Mouse (Mus musculus) hindbrain, embryonic 12.5 days (tissue): Measurements from ENCODE around the gene Usp33. TPM values are rescaled to one million over a fixed set of nuclear protein-coding genes. Genes with fewer than 3 reads are reported as not detected.

Experiments used
- ATAC-seq: fragments of 200-750 bp; cut with Nextera tagmentation; 2 replicates; pipeline ENCODE4 v1.8.0; 2017; ENCODE audit warnings: moderate TSS enrichment; ENCODE audit not compliant: low FRiP score
- H3K27ac ChIP-seq: fragments of 300-500 bp; sonication (generic); 2 replicates; pipeline ENCODE4 v1.5.1; 2016; ENCODE audit warnings: mild to moderate bottlenecking
- H3K27me3 ChIP-seq: fragments of 300-500 bp; sonication (generic); 2 replicates; pipeline ENCODE4 v1.6.1; 2016; ENCODE audit warnings: mild to moderate bottlenecking
- H3K36me3 ChIP-seq: fragments of 300-500 bp; sonication (generic); 2 replicates; pipeline ENCODE4 v1.6.1; 2016; ENCODE audit warnings: mild to moderate bottlenecking
- H3K4me1 ChIP-seq: fragments of 300-500 bp; sonication (generic); 2 replicates; pipeline ENCODE4 v1.6.1; 2016
- H3K4me2 ChIP-seq: fragments of 300-500 bp; sonication (generic); replicated peaks from 2 replicates; pipeline ENCODE4 v1.6.1; 2016; ENCODE audit warnings: mild to moderate bottlenecking
- H3K4me3 ChIP-seq: fragments of 300-500 bp; sonication (generic); 2 replicates; pipeline ENCODE4 v1.5.1; 2016; ENCODE audit warnings: mild to moderate bottlenecking
- H3K9ac ChIP-seq: fragments of 300-500 bp; sonication (generic); 2 replicates; pipeline ENCODE4 v1.6.1; 2016; ENCODE audit warnings: mild to moderate bottlenecking, moderate library complexity
- H3K9me3 ChIP-seq: fragments of 300-500 bp; sonication (generic); replicated peaks from 2 replicates; pipeline ENCODE4 v1.6.1; 2016; ENCODE audit warnings: mild to moderate bottlenecking
- WGBS: fragments of 180-500 bp; shearing (Covaris S2); methylation state at CpG from one replicate; pipeline ENCODE4 v1.1.7; 2016; 5-methylcytosine and 5-hydroxymethylcytosine counted together
- polyA plus RNA-seq: library from polyadenylated mRNA; unstranded; fragments of >200 nt; fragmentation: Nextera tagmentation; extraction: Ambion mirVana; gene quantifications from 2 replicates; pipeline ENCODE4 v1.2.1, GENCODE M21; 2016

Usp33 gene
- polyA plus RNA-seq, 1 experiment from 2014 or later: 78.7 TPM

- ATAC-seq: no peak
- Histone ChIP-seq H3K27ac (no peak overlapping the region), H3K4me1 (no peaks in the 10 kb centered on the region), H3K4me3 (no peak overlapping the region), H3K27me3 (no peaks in the 10 kb centered on the region), H3K9ac (no peak overlapping the region), H3K9me3 (no peaks in the 10 kb centered on the region), H3K4me2 (no peak overlapping the region), H3K36me3 (peaks cover 12% of the 10 kb centered on the region)
- WGBS: 95% methylated on average over 7 of the region's 7 CpGs
These were observed 86.4 kb downstream of the Usp33 start for GRCm38 (mm10) chr3:152432677-152433076.

GRCm38 (mm10) chr3:152435590-152435989 is 89.3 kb downstream of the Usp33 start:
- Histone ChIP-seq H3K27ac (no peak overlapping the region), H3K4me2 (no peak overlapping the region), H3K9ac (no peak overlapping the region), H3K9me3 (no peaks in the 10 kb centered on the region), H3K27me3 (no peaks in the 10 kb centered on the region), H3K36me3 (no peaks in the 10 kb centered on the region; the same call in 1 of the 2 replicates), H3K4me1 (no peaks in the 10 kb centered on the region), H3K4me3 (no peak overlapping the region)
- ATAC-seq: no peak

DNA sequence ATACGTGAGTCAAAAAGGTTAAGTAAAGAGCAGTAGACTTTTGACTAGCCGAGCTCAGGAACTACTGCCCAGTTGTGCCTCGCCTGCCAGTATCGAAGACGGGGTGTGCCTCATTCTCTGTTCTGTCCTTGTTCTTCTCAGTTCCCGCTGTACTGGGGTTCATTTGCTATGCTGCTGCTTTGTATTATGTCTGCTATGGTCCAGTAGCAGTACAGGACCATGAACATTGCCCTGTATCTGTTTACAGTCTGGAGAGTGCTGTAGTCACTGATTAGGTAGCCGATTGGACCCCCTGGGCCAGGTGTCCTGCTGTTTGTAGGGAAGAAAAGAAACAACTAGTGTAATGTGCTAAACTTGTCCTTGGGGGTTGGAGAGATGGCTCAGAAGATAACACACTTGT is 91.8 kb downstream of the Usp33 start:
- H3K4me2 ChIP-seq: no peak overlapping the region
- WGBS: 94% methylated on average over 7 of the region's 7 CpGs
- H3K9me3 ChIP-seq: no peaks in the 10 kb centered on the region
- H3K36me3 ChIP-seq: no peaks in the 10 kb centered on the region; the same call in 1 of the 2 replicates
- ATAC-seq: no peak
- H3K4me1 ChIP-seq: no peaks in the 10 kb centered on the region
- H3K27me3 ChIP-seq: no peaks in the 10 kb centered on the region
- no peak overlapping the region for H3K9ac ChIP-seq
- no peak overlapping the region for H3K4me3 ChIP-seq
- H3K27ac ChIP-seq: no peak overlapping the region

DNA sequence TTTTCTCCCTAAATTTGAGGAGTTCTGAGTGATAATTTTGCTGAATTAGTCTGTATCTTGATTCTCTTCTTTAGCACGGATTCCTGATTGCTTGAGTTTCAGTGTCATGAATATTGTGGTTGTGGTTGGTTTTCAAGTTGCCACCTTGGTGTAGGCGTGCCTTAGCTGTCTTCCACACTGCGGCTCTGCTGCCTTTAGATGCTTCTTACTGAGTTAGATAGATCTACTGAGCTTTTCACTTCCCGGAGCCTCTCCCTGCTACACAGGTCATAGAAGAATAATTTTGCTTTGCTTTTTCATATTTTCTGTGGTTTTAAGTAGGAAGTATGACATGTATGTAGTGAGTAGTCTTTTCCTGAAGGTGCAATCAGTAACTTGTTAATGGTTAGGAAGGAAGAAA is 96.5 kb downstream of the Usp33 start:
- H3K4me3 ChIP-seq: no peak overlapping the region
- H3K4me1 ChIP-seq: no peaks in the 10 kb centered on the region
- H3K27me3 ChIP-seq: no peaks in the 10 kb centered on the region
- no peak for ATAC-seq
- H3K4me2 ChIP-seq: no peak overlapping the region
- no peaks in the 10 kb centered on the region; the same call in 1 of the 2 replicates for H3K36me3 ChIP-seq
- WGBS: 92% methylated on average over 4 of the region's 4 CpGs
- H3K27ac ChIP-seq: no peak overlapping the region
- no peak overlapping the region for H3K9ac ChIP-seq
- H3K9me3 ChIP-seq: no peaks in the 10 kb centered on the region

Other genes with a start within 250 kb of the Usp33 start
- 2.6 and 3.3 TPM in 2 replicates for gene Gipc2, start 180.2 kb upstream of the Usp33 start, polyA plus RNA-seq
- gene Dnajb4, start 136.2 kb upstream of the Usp33 start, polyA plus RNA-seq: 32.3 and 32.9 TPM in 2 replicates
- gene Fubp1, start 136.1 kb upstream of the Usp33 start, polyA plus RNA-seq: 359 and 362 TPM in 2 replicates
- gene Nexn, start 80.1 kb upstream of the Usp33 start, polyA plus RNA-seq: 5.4 and 12.0 TPM in 2 replicates
- gene Miga1, start 6.1 kb upstream of the Usp33 start, polyA plus RNA-seq: 24.0 and 28.0 TPM in 2 replicates
- gene Zzz3, start 49.0 kb downstream of the Usp33 start, polyA plus RNA-seq: 47.3 and 51.6 TPM in 2 replicates